Mouse (Mus musculus): ENCODE measurements around the gene Actb. TPM values are rescaled to one million over a fixed set of nuclear protein-coding genes. Genes with fewer than 3 reads are reported as not detected.

Actb gene
- polyA plus RNA-seq, 1 experiment from 2014 or later: 5,062 TPM

DNA sequence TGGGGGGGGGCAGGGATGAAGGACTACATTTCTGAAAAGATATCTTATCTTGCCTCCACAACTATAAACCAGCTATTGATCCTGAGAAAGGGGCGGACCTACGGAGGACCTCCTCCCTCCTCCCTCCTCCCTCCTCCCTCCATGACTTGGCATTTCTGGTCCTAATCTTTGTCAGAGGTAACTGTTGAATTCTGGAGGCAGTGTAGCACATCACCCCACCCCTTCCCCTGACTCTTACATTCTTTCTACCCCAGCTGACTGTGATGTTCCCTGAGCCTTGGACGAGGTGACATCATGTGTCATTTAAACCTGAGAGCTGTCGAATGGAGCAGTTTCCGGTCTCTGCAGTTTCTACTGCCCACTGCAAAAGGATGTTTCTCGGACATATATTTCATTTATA is 53.0 kb downstream of the Actb start:
- 61% methylated on average over 6 of the region's 6 CpGs for WGBS
- H3K4me2 ChIP-seq (ENCODE audit: low read depth, low read length): no peak overlapping the region
- no peak for ATAC-seq (replicated peaks; ENCODE audit: extremely low read depth, insufficient read depth, low FRiP score)
- no peaks in the 10 kb centered on the region for H3K27me3 ChIP-seq (ENCODE audit: control insufficient read depth, insufficient read depth, low read length)
- peaks cover 2% of the 10 kb centered on the region; the same call in 1 of the 2 replicates for H3K4me1 ChIP-seq (ENCODE audit: control insufficient read depth, insufficient read depth, low read length)
- H3K27ac ChIP-seq (ENCODE audit: low read length): no peak overlapping the region
- no peaks in the 10 kb centered on the region for H3K36me3 ChIP-seq (ENCODE audit: control insufficient read depth, insufficient read depth)
- no peak overlapping the region for H3K4me3 ChIP-seq (ENCODE audit: low read length)
- H3K9ac ChIP-seq (ENCODE audit: low read length): no peak overlapping the region
- H3K9me3 ChIP-seq (replicated peaks; ENCODE audit: control insufficient read depth, low read length): peaks cover 6% of the 10 kb centered on the region; the same call in 1 of the 2 replicates

Other genes with a start within 250 kb of the Actb start
- gene Slc29a4, start 214.2 kb downstream of the Actb start, polyA plus RNA-seq (2015; fragmentation: Nextera tagmentation; extraction: Ambion mirVana): 1.1 and 1.4 TPM in 2 replicates
- gene Tnrc18, start 89.1 kb downstream of the Actb start, polyA plus RNA-seq (2015; fragmentation: Nextera tagmentation; extraction: Ambion mirVana): 17.6 and 18.6 TPM in 2 replicates
- 7.5 and 8.3 TPM in 2 replicates for gene Fbxl18, start 11.3 kb downstream of the Actb start, polyA plus RNA-seq (2015; fragmentation: Nextera tagmentation; extraction: Ambion mirVana)
- 115 and 129 TPM in 2 replicates for gene Fscn1, start 53.6 kb upstream of the Actb start, polyA plus RNA-seq (2015; fragmentation: Nextera tagmentation; extraction: Ambion mirVana)
- 22.7 and 24.7 TPM in 2 replicates for gene Rnf216, start 206.2 kb upstream of the Actb start, polyA plus RNA-seq (2015; fragmentation: Nextera tagmentation; extraction: Ambion mirVana)
- gene Olfr718-ps1, start 240.8 kb upstream of the Actb start, polyA plus RNA-seq (2015; fragmentation: Nextera tagmentation; extraction: Ambion mirVana): not detected in 2 replicates

Measured in heart, embryonic 16.5 days (tissue).